Mouse (Mus musculus): ENCODE results near the gene Adra1b.
A peak's percentile ranks its signal among the peaks of the same experiment; 100 is the strongest.

Adra1b gene

DNA sequence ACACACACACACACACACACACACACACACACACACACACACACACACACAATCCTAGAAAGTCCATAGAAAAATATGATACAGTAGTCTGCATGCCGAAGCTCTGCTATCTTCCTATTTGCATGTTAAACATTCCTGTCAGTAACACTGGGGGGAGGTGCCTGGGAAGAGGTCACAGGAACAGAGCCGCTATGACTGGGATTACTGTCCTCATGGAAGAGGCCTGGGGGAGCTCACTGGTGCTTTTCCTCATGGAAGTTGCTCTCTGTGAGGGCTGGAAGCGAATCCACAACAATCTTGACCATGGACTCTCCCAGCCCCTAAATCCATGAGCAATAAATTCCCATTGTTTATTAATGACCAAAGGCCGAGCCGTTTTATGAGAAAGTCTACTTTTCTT is 77.7 kb downstream of the Adra1b start:
- DNase-seq (ENCODE audit: extremely low read depth, low read depth), result no peak

DNA sequence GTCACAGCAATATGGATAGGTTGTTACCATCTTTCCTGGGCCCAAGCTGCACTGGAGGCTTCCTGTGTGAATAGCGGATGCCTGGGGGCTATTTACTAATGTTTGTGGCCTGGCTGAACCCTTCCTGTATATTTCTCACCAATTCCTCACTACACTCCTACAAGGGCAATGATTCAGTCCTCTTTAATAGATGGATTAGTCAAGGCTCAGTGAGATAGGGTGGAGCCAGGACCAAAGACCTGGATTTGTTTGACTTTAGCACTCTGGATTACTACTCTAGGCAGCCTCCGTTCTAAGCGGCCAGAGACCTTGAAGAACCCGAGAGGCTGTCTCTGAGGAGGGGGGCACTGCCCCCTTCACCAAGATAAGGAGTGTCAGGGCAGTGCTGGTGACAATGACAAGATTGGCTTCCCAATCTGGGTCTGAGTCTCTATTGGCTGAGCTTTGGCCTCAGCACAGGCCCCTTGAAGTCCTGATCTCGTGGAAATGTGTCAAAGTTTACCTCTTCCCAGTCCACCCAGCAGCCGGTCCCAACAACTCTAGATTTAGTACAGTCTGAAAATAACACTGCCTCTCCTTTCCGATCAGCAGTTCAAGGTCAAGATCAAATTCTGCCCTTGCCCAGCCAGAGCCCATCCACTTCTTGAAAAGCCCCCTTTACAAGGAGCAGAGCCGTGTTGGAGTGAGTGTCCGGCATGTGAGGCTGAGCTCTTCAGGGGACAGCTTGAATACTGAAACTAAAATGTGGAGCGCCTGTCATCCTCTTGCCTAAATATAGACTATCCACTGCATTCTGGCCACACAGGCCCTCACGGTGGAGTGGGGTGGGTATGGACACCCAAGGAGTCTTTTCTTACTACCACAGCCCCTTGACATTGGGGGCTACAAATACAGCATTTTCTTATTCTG is 80.2 kb downstream of the Adra1b start:
- DNase-seq (ENCODE audit: extremely low read depth, low read depth), result no peak

DNA sequence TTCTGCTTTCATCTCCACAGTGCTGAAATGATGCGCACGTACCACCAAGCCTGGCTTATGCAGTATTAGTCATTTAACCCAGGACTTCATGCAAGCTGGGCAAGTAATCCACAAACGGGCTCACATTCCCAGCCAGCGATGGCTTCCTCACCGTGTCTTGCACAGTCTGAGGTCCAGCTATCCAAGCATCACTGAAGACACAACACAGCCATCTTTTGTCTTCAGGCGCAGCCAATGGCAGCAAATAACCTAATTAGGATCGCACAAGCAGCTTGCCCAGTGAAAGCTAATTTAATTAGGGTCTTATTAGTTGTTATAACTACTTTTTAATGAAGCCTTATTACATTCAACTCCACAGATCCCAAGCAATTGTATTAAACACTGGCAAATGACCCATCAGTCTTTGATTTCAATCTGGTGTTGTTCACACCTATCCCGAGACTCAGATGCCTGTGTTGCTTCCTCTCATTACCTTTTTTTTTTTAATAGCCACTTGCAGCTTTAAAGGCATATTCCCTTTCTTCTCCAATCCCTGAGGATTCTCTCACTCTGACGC is 83.6 kb downstream of the Adra1b start:
- DNase-seq (ENCODE audit: extremely low read depth, low read depth), result no peak

DNA sequence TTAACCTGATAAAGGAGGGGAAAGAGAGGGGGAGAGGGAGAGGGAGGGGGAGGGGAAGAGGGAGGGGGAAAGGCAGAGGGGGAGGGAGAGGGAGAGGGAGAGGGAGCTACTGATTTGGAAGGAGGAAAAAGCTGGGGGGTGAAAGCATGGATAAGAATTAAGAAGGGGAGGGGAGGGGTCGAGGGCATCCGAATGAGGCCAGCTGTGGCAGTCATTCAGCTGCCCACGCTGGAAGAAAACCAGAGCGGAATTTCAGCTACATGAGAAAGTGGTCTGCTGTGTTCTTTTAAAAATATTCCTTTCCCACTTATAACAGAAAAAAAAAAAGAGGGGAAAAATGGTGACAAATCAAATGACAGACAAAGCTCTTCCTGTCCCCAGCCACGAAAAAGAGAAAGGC is 88.5 kb downstream of the Adra1b start:
- no peak for DNase-seq (ENCODE audit: extremely low read depth, low read depth)

DNA sequence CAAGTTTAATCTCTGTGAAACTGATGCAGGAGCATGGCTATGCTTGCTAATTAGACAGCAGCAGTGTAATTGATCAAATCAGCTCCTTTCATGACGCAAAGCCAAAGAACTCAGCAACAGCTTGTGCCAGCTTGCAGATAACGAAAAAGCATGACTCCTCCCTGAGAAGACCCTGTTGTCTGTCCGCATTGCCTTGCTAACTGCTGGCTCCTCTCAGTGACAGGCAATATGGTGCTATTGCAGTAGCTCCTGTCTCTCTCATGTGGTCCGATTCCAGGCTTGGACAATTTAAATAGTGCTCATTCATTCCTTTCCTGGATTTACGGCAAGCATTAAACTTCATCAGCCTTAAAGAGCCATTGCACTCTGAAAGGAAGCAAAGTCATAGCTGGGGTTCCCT is 93.3 kb downstream of the Adra1b start:
- no peak for DNase-seq (ENCODE audit: extremely low read depth, low read depth)

DNA sequence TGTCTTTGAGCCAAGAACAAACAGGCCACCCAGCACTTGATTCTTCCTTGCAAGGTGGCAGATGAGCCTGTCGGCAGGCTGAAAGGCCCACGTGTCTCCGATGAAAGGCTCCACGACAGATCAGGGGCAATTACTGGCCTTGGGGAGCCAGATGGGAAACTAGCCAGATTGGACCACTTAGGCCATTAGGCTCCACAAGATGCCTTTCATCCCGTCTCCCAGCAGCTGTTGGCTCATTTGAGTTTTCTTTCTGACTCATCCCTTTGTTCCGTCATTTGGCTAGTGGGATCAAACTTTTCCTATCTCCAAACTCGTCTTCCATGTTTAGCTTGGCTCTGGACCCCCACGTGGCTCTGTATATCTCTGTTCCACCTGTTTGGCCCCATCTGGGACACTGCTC is 105.0 kb downstream of the Adra1b start:
- DNase-seq (ENCODE audit: extremely low read depth, low read depth), result no peak

DNA sequence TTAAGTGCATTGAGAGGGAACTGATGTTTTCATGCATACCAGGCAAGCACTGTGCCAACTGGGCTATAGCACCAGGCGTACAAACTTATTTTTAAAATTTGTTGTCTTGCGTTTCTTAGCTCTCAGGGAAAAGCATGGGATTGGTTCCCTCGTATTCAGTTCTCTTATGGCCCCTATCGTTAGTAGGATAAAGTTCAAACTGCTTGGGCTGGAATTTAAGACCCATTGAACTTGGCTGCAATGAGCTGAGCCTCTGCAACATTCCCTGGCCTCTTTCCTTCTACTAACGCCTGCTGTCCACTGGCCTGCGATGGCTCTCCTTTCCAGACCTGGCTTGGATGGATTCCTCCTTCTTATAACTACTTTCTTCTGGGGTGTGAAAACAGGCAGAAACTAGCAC is 110.6 kb downstream of the Adra1b start:
- no peak for DNase-seq (ENCODE audit: extremely low read depth, low read depth)

DNA sequence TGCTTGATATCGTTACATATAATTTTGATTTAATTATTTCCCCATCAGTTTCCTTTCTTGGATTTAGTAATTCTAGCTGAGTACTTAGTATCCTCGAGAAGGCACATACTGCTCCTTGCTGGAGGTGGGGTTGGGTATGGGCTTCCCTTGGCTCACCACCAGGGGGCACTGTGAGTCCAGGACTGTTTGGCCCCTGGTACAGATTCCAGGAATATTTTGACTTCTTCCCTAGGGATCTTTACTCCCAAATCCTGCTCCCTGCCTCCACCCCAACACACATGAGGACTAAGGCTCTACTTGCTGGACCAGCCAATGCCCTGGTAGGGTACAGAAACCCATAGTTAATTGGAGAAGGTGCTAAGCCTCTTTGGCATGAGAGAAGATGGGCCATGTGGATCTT is 117.2 kb downstream of the Adra1b start:
- no peak for DNase-seq (ENCODE audit: extremely low read depth, low read depth)

DNA sequence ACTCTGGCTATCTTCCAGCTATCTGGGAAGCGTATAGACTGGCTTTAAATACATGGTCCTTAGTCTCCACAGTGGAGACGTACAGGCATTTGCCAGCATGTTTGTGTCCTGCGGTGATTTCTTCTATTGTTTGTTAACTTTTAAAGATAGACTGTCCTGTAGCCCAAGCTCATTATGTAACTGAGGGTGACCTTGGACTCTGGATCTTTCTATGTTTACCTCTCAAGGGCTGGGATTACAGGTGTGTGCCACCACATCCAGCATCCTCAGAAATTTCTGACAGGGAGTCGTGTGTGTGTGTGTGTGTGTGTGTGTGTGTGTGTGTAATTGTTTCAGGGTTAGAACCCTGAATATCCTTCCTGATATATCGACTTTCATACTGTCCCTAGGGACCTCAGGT is 117.9 kb downstream of the Adra1b start:
- no peak for DNase-seq (ENCODE audit: extremely low read depth, low read depth)

DNA sequence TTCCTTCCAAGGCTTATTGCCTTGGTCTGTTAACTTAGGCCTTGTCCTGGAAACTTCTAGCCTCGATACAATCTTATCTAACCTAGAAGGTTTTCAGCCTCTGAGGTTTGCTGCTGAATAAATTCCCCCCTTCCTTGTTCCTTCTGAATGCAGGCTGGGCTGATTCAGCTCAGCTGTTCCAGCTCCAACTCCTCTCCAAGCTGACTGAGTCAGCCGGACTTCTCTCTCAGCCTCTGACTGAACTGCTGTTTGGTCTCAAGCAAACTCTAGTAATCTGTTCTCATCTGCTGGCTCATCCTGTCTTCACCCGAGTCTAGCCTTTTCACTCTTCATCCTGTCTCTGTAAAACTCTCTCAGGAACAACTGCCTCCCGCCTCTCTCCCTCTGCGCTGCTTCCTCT is 121.5 kb downstream of the Adra1b start:
- no peak for DNase-seq (ENCODE audit: extremely low read depth, low read depth)

DNA sequence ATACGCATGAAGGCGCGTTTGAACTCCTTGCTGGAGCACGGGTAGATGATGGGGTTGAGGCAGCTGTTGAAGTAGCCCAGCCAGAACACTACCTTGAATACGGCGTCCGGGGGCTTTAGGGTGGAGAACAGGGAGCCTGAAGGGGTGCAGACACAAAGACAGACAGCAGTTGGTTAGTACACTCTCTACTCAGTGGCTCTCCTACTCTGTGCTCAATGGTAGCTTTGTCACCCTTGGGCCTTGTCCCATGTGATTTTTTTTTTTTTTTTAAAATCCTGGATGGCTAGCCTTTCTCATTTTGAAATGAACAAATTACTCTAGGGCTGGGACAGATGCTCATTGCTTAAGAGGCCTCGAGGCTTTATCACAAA is 124.7 kb downstream of the Adra1b start:
- no peak for DNase-seq (ENCODE audit: extremely low read depth, low read depth)

DNA sequence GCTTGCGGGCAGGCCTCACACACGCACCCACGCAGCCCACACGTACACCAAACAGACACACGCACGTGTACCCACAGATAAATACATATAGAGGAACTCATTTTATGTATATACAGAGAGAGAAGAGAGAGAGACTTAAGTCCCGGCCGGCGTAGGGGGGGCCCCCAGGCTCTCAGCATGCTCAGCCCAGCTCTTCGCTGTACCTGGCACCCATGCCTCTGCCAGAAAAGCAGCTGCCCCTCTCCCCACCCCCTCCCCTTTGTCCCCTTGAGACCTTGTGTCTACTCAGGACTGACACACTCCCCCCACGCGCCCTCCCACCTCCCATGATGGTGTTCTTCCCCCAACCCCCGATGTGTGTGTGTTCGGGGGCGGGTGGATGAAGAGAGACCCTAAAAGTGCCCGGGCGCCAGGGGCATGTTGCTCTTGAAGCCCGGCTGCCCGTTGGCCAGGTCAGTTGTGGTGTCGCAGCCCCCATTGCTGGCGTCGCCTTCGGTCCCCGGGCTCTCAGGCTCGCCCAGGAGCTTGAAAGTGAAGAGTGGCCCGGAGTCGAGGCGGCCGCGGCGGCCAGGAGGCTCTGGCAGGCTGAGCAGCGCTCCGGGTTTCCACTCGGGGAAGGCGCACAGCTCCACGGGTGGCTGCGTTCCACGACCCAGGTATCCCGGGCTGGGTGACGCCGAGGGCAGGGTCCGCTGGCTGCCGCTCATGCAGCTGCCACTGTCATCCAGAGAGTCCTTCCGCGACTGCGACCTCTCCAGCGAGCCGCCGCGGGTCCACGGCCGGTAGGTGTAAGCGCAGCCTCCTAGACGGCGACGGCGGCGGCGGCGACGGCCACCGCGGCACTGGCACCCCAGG is 125.3 kb downstream of the Adra1b start:
- no peak for DNase-seq (ENCODE audit: extremely low read depth, low read depth)

DNA sequence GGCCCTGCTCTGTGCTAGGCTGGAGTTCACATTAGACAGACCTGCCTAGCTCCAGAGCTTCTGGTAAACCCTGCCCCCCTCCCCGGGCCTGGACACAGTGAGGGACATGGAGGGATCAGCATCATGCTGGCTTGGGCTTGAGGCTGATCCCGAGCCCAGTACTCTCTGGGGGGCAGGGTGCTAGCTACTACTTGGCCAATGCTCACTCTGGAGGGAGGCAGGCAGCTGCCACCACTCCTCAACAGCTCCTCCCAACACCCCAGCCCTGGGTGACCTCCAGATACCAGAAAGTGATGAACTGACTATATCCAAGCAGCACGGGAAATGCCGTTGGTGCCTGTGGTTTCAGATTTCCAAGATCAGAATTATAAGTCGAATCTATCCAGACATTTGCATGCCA is 127.3 kb downstream of the Adra1b start:
- DNase-seq (ENCODE audit: extremely low read depth, low read depth), result no peak

DNA sequence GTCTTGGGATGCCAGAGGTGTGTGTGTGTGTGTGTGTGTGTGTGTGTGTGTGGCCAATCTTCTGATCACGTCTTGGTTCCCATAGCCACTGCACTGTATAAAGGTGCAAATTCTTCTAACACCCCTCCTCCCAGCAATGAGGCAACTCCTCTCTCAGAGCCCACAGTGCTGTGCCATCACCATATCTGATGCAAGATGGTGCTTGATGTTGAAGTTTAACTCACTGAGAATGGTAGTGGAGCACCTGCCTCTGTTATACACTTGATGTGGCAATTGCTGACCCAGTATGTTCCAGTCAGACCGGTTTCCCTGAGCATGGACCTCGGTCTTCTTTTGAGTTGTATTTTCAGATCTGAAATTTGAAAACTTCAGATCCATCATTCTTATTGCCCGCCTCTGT is 130.9 kb downstream of the Adra1b start:
- no peak for DNase-seq (ENCODE audit: extremely low read depth, low read depth)

DNA sequence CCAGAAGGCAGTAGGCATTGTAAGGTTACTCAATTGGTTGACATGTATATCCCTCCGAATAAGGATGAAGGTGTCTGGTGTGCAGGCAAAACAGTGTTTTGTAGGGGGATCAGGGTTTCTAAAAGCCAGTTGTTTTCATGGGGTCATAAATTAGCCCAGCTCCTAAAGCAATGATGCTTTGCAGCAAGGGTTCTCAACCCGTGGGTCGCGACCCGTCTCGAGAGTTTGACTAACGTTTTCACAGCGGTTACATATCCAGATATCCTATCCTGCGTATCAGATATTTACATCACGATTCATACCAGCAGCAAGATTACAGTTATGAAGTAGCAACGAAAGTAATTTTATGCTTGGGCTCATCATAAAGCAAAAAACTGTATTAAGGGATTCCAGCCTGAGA is 133.3 kb downstream of the Adra1b start:
- no peak for DNase-seq (ENCODE audit: extremely low read depth, low read depth)

DNA sequence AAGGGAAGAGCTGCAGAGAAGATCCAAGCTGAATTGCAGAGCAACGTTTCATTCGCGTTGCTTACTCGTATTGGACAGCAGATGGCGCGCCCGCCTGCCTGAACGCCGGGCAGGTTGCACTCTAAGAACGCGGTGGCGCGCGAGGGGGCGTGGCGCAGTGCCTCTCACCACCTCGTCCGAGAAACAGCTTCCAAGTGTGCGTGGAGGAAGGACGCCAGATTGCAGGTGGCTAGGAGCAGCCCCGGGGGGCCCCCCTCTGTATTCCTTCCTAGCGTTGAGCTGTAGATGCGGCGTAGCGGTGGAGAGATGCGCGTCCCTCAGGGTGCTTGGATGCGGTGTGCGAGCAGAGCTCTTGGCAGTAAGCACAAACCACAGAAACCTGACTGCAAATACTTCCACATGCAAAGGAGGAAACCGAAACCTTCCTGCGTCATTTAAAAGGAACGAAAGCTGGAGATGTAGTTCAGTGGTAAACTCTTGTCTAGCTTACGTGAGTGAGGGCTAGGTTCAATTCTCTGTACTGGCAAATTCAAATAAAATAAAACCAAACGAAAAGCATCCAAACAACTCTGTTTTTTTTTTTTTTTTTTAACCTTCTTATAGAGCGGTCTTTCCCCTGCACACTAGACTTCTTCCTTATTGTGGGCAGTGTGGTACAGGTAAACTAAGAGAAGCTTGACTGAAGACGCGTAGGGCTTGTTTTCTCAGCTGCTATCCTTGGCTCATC is 133.9 kb downstream of the Adra1b start:
- DNase-seq (ENCODE audit: extremely low read depth, low read depth), result peak; percentile 34

DNA sequence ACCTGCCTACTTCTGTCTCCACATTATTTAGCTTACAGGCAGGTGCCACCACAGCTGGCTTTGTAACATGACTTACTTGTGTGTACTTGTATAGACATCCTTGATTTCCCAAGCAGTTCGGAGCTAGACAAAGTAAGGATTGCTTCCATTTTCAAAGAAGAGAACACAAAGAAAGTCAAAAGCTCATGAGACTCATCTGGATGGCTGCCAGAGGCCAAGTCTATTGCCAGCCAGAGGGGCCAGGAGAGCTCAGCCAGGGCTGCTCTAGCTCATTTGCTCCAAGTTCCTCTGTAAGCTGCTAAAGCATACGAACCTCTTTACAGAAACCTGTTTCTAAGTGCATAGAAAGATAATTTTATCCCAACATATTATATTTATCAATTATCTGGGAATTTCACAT is 142.6 kb downstream of the Adra1b start:
- DNase-seq (ENCODE audit: extremely low read depth, low read depth), result no peak

DNA sequence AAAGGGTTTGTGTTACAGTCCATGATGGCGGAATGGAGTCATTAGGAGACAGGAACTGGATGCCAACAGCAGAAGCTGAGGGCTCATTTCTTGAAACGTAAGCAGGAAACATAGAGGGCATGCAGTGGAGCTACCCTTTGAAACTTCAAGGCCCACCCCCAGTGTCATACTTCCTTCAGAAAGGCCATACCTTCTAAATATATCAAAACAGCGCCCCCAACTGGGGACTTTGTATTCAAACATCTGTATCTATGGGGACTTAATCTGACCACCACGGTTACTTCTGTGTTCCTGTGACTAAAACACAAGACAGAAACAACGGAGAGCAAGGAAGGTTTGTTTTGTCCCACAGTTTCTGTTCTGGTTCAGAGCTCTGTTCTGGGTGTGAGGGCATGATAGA is 145.6 kb downstream of the Adra1b start:
- DNase-seq (ENCODE audit: extremely low read depth, low read depth), result peak; percentile 33

DNA sequence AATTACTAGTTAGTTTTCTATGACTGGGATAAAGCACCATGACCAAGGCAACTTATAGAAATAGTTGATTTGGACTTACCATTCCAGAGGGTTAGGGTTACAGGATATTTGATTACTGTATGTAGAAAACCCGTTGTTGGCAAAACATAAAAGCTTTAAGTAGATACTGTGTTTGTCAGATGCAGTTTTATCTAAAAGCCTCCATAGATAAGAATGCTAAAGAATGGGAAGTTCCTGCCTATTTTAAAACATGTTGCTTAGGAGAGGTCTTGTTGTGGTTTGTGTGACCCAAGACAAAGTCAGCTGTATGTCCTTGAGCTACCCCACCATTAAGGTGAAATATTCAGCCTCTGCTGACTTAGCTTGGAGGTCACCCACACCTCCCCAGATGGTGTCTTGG is 146.4 kb downstream of the Adra1b start:
- DNase-seq (ENCODE audit: extremely low read depth, low read depth), result no peak

DNA sequence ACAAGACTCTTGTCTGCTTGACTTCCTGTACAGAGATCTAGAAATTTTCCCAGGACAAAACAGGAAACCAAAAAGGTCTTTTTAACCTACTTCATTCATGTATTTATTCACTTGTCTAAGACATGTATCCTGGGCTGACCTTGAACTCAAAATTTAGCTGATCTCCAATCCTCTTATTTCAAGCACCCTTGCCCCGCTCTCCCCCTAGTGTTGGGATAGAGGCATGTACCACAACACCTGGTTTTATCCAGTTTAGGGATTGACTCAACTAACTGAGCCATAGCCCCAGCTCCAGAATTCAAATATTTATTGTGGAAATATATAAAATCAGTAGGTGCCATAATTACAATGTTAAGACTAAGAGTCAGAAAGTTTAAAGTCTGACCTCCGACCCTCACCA is 149.5 kb downstream of the Adra1b start:
- no peak for DNase-seq (ENCODE audit: extremely low read depth, low read depth)
